Mouse (Mus musculus) bone marrow, adult 2 months (tissue): ENCODE data around the gene Cep97. TPM values are rescaled to one million over a fixed set of nuclear protein-coding genes. Genes with fewer than 3 reads are reported as not detected.

ENCODE experiments used
- H3K27ac ChIP-seq: fragments of 200-500 bp; 2 replicates; pipeline ENCODE4 v1.5.1; 2012; ENCODE audit warnings: low read depth, mild to moderate bottlenecking, control low read depth, inconsistent platforms, low read length; ENCODE audit not compliant: control insufficient read depth, poor library complexity, insufficient read depth
- H3K4me1 ChIP-seq: fragments of 200-500 bp; 2 replicates; pipeline ENCODE4 v1.6.1; 2011; ENCODE audit warnings: low read length; ENCODE audit not compliant: control insufficient read depth, insufficient read depth
- H3K4me3 ChIP-seq: fragments of 200-500 bp; replicated peaks from 2 replicates; pipeline ENCODE3; 2011; ENCODE audit warnings: mild to moderate bottlenecking, low read depth, low read length, control low read depth; ENCODE audit not compliant: control insufficient read depth
- CTCF ChIP-seq: fragments of 200-500 bp; IDR thresholded peaks from 2 replicates; pipeline ENCODE4 v1.5.1; 2011; ENCODE audit warnings: low read length, control low read depth; ENCODE audit not compliant: control insufficient read depth, insufficient read depth
- POLR2A ChIP-seq: fragments of 200-500 bp; IDR thresholded peaks from 2 replicates; pipeline ENCODE4 v1.6.1; 2011; ENCODE audit warnings: low read depth, mild to moderate bottlenecking, control low read depth, low read length, borderline replicate concordance; ENCODE audit not compliant: control insufficient read depth
- whole genome bisulfite sequencing: fragments of 180-500 bp; shearing (Covaris S2); methylation state at CpG from one replicate; pipeline ENCODE4 v1.1.7; 2018; 5-methylcytosine and 5-hydroxymethylcytosine counted together
- polyA plus RNA-seq: library from polyadenylated mRNA; stranded (reverse); fragments of >200 nt; gene quantifications from 2 replicates; pipeline ENCODE4 v1.2.4, GENCODE M21; 2011; ENCODE audit warnings: low replicate concordance; ENCODE audit not compliant: missing spikeins, insufficient read depth, insufficient read length

Gene Cep97
- polyA plus RNA-seq, 1 experiment: 6.4 TPM

DNA sequence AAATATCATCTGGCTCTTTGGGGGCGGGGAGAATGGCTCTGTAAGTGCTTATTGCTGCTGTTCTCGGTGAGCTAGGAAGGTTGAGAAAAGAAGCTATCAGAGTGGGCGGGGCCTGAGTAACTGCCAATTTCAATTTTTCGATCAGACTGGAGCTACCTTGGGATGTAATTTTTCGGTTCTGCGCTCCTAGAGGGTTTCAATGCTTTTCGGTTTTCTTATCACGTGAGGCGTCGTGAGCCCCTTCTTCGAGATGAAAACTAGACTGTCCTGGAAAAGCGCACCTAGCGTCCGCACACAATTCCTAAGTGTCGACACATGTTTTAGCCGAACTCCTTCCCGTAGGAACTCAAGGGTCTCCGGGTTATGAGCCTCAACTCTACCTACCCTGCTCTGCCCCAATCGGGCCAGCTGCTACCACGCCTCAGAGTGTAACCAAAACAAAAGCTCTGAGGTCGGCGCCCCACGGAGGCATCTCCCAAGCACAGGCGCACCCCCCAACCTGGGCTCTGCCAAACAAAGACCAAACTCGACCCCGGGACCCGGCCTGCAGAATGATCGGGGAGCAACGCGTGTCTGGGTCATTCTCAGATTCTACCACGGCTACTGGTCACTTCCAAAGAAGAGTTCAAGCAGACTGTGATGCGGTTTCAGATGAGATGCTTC, 843 bp downstream of the Cep97 start:
- TF ChIP-seq CTCF: no peak
- TF ChIP-seq POLR2A: no peak
- H3K4me3 ChIP-seq: peak overlapping the region; percentile 93
- H3K4me1 ChIP-seq: no peaks in the 10 kb centered on the region
- peak overlapping the region; percentile 57 for H3K27ac ChIP-seq
- under 1% methylated on average over 32 of the region's 32 CpGs for WGBS

DNA sequence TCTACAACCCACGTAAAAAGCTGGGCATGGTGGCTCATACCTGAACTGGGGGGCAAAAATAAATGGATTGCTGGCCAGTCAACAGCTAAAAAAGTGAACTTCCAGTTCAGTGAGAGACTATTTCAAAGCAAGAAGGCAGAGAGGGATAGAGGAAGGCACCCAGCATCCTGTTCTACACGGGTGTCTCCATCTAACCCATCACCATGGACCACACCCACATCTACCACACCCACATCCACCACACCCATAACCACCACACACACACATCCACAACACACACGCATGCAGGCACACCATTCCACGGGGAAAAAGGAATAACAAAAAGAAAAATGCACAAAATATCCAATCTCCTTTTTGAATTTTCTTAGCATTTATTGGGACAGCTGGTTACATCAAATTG, 10.6 kb downstream of the Cep97 start:
- Histone ChIP-seq H3K4me1 (peaks cover 1% of the 10 kb centered on the region; the same call in 1 of the 2 replicates), H3K27ac (no peak overlapping the region), H3K4me3 (no peak overlapping the region)
- WGBS: 69% methylated on average over 4 of the region's 4 CpGs
- TF ChIP-seq CTCF (no peak), POLR2A (no peak)

DNA sequence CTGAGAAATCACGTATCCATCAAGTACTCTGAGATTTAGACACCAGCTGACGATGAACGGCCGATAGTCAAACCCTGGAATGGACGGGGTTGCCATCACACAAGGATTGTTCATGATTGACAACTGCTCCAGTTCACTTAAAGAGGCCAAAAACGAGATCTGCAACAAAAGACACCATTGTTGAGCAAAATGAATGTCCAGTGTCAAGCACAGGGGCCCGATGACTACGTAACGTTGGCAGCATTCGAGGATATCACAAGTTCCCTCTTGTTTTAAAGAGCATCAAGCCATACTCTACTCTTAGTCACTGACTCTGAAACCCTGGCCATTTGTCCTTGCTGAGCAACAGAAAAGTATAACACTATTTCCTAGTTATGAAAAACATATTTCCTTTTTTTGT, 12.6 kb downstream of the Cep97 start:
- TF ChIP-seq POLR2A (no peak), CTCF (no peak)
- H3K4me3 ChIP-seq: no peak overlapping the region
- H3K27ac ChIP-seq: no peak overlapping the region
- peaks cover 1% of the 10 kb centered on the region; the same call in 1 of the 2 replicates for H3K4me1 ChIP-seq
- 86% methylated on average over 10 of the region's 10 CpGs for WGBS

DNA sequence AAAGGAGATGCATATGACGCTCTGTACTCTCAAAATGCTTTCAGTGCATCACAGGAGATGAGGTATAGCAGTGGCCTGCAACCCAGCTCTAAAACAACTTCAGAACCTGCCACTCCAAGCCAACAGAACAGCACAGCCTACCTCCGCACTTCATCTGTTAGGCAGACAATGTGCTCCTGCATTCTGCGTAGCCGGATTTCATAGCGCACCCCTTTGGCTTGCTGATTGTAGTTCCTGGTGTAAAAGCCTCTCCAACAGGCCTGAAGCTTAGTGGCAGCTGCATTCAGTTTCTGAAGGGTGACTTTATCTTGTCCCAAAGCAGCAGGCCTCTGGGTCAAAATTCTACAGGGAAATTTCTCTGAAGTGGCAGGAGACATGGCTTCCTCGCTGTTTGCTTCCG, 19.9 kb downstream of the Cep97 start:
- H3K4me3 ChIP-seq: no peak overlapping the region
- H3K4me1 ChIP-seq: no peaks in the 10 kb centered on the region
- TF ChIP-seq CTCF: no peak
- TF ChIP-seq POLR2A: no peak
- 96% methylated on average over 7 of the region's 7 CpGs for WGBS
- no peak overlapping the region for H3K27ac ChIP-seq

DNA sequence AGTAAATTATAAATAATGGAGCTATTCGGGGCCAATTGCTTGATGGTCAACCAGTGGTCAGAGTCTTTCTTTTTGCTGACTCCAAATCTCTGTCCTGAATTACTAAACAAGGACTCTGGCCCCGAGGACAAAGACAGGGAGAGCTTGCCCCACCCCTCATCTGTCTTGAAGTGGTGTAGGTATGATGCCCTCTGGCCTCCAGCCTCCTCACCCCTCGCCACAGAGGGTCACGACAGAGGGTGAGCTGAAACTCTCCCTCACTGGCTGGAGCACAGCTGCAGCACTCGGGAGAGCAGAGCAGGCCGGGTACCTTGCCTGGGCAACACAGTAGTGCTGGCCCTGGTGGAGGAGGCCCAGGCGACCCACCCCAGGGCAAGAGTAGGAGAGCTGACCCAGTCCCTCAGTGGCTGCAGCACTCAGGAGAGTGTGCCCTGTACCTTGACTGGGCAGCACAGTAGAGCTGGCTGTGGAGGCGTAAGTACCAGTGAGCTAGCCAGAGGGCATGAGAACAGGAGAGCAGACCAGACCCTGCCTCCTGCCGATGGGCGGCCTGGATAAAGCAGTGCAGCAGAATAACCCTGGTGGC, 24.4 kb downstream of the Cep97 start:
- WGBS: 87% methylated on average over 10 of the region's 10 CpGs
- Histone ChIP-seq H3K27ac (no peak overlapping the region), H3K4me1 (no peaks in the 10 kb centered on the region), H3K4me3 (no peak overlapping the region)
- TF ChIP-seq CTCF (no peak), POLR2A (no peak)

DNA sequence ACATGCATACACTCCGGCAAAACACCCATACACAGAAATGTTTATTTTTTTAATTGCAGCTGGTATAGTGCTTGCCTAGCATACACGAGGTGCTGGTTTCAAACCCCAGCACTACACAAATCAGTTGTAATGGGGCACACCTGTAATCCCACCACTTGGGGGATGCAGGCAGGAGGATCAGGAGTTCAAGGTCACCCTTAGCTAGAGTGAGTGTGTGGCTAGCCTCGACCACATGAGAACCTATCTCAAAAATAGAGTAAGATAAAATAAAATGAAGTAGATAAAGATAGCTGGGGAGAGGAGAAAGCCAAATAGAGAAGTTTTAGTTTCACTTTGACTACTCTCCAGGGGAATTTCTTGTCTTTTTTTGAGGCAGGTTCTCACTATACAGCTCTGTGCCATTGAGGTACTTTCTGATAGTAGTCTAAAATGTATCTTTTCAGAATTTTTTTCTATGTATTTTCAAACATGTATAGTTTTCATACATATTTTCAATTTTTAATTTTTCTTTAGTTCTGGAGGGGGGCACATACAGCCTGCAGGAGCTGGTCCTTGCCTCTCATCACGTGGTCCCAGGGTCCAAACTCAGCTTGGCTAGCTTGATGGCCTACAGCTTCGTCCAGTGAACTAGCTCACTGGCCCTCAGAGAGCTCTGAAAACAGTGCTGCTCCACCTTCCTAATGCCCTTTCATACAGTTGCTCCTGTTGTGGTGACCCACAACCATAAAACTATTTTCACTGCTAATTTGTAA, 27.6 kb downstream of the Cep97 start:
- Histone ChIP-seq H3K27ac (no peak overlapping the region), H3K4me1 (no peaks in the 10 kb centered on the region), H3K4me3 (no peak overlapping the region)
- TF ChIP-seq POLR2A: no peak
- no peak for TF ChIP-seq CTCF
- 70% methylated on average over 5 of the region's 5 CpGs for WGBS

DNA sequence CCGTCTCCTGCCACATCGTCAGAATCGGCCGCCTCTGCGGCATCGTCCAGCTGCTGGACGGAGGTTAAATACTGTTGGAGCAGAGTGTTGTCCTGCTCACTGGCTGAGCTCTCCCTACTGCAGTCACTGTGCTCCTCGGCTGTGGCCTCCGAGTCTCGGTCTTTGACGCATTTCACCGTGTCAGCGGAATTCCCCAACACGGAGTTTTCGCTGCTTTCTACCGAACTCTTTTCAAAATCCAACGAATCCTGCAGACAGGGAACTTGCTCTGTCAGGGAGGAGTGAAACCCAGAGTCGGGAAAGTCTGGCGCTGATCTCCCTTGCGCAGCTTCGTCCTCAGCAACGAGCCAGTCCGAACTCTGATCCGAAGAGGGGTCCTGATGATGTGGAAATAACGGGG, 29.3 kb downstream of the Cep97 start:
- H3K4me3 ChIP-seq: no peak overlapping the region
- TF ChIP-seq POLR2A (no peak), CTCF (no peak)
- 94% methylated on average over 25 of the region's 25 CpGs for WGBS
- no peak overlapping the region for H3K27ac ChIP-seq
- no peaks in the 10 kb centered on the region for H3K4me1 ChIP-seq
